Comparison of ENCODE assay signal across 7 mouse cellular contexts in genomic region chr9:110743456-110744323, GRCm38 (mm10). TPM values are rescaled to one million over a fixed set of nuclear protein-coding genes. Genes with fewer than 3 reads are reported as not detected.
A peak's percentile ranks its signal among the peaks of the same experiment; 100 is the strongest.
DNase-seq lines count a peak whose midpoint lies in the region; ATAC-seq and TF ChIP-seq lines count a peak whose summit lies in the region.

No protein-coding gene starts in this region.

- no peak for TF ChIP-seq CTCF in spleen, adult 2 months (IDR thresholded peaks at IDR 0.05; ENCODE audit: extremely low read depth, insufficient read depth, insufficient read length, insufficient replicate concordance)
- no peak for TF ChIP-seq CTCF in kidney, adult 2 months (conservative IDR thresholded peaks at IDR 0.05; ENCODE audit: insufficient read depth, insufficient read length, low read depth, low read length)

- peak overlapping the region; percentile 96 for H3K4me2 ChIP-seq in forebrain, embryonic 13.5 days

- H3K27me3 ChIP-seq in spleen, adult 2 months (ENCODE audit: control insufficient read depth, insufficient read depth, low read length): peaks cover 23% of the 10 kb centered on the region
- H3K27me3 ChIP-seq in forebrain, embryonic 13.5 days: peaks cover 63% of the 10 kb centered on the region
- no peaks in the 10 kb centered on the region for H3K27me3 ChIP-seq in kidney, adult 2 months (replicated peaks; ENCODE audit: control insufficient read depth, insufficient read depth, low read length)

- H3K4me1 ChIP-seq in spleen, adult 2 months (ENCODE audit: control insufficient read depth, insufficient read depth, insufficient read length): peaks cover 6% of the 10 kb centered on the region; the same call in 1 of the 2 replicates
- H3K4me1 ChIP-seq in forebrain, embryonic 13.5 days: peaks cover 24% of the 10 kb centered on the region
- H3K4me1 ChIP-seq in kidney, adult 2 months (ENCODE audit: control insufficient read depth, insufficient read depth, low read length): peaks cover 21% of the 10 kb centered on the region; the same call in 1 of the 2 replicates

- 0 out of 2 replicates have a peak, but pooled peaks have one; percentile 15 for ATAC-seq in forebrain, embryonic 13.5 days

- H3K9ac ChIP-seq in forebrain, embryonic 13.5 days: peak overlapping the region; percentile 75

- 14% methylated on average over 51 of the region's 63 CpGs for WGBS in spleen, adult 2 months
- WGBS in forebrain, embryonic 13.5 days: 4% methylated on average over 48 of the region's 63 CpGs
- WGBS in kidney, adult 2 months: 14% methylated on average over 54 of the region's 63 CpGs

- H3K4me3 ChIP-seq in spleen, adult 2 months (ENCODE audit: extremely low read depth, insufficient read depth, insufficient read length): peak overlapping the region; percentile 57; the same call in 1 of the 2 replicates
- H3K4me3 ChIP-seq in forebrain, embryonic 13.5 days: peak overlapping the region; percentile 62
- H3K4me3 ChIP-seq in kidney, adult 2 months (ENCODE audit: insufficient read depth, low read depth, low read length): peak overlapping the region; percentile 87

- no peak for DNase-seq in spleen, adult 2 months (ENCODE audit: low read depth in 1 of 2, low spot score in 2 of 2)
- no peak for DNase-seq in spleen, adult 12 weeks (ENCODE audit: low spot score)
- DNase-seq in kidney, adult 2 months: peak; percentile 56
- DNase-seq in lung, postnatal 36 days: peak; percentile 17
- DNase-seq in layer of hippocampus, postnatal 25 days (ENCODE audit: extremely low spot score in 1 of 2, low spot score in 1 of 2): no peak
- DNase-seq in spleen, postnatal 36 days (ENCODE audit: low spot score in 2 of 2): no peak

- H3K27ac ChIP-seq in spleen, adult 2 months (ENCODE audit: insufficient read depth, low read length): no peak overlapping the region
- H3K27ac ChIP-seq in forebrain, embryonic 13.5 days: no peak overlapping the region
- peak overlapping the region; percentile 86; the same call in 1 of the 2 replicates for H3K27ac ChIP-seq in kidney, adult 2 months (ENCODE audit: insufficient read depth, low read depth, low read length)

- TF ChIP-seq POLR2A in spleen, adult 2 months (IDR thresholded peaks at IDR 0.05; ENCODE audit: low read depth, low read length): no peak
- no peak for TF ChIP-seq POLR2A in kidney, adult 2 months (IDR thresholded peaks at IDR 0.05; ENCODE audit: low read depth, low read length)

- H3K9me3 ChIP-seq in forebrain, embryonic 13.5 days (replicated peaks): no peaks in the 10 kb centered on the region

- H3K36me3 ChIP-seq in spleen, adult 2 months (ENCODE audit: control insufficient read depth, insufficient read depth, low read length): no peaks in the 10 kb centered on the region
- no peaks in the 10 kb centered on the region for H3K36me3 ChIP-seq in forebrain, embryonic 13.5 days (ENCODE audit: poor library complexity, severe bottlenecking)
- no peaks in the 10 kb centered on the region; the same call in none of the 2 replicates for H3K36me3 ChIP-seq in kidney, adult 2 months (ENCODE audit: control insufficient read depth, insufficient read depth, low read length)

RNA-seq across cellular contexts. Expression of gene Myl3, which starts 2.0 kb away (rescaled TPM):
- polyA plus RNA-seq in spleen, adult 2 months (2012; rRNA removed): 0.94 TPM in 1 of 2 replicates, not detected in the other
- 0.40 and 1.8 TPM in 2 replicates for polyA plus RNA-seq in forebrain, embryonic 13.5 days (2015; fragmentation: Nextera tagmentation; extraction: Ambion mirVana)
- 1.6 and 11.5 TPM in 2 replicates for polyA plus RNA-seq in kidney, adult 2 months (2012; rRNA removed)
- under 1 TPM in 1 of 2 experiments, not detected in 1; 0.39 TPM for total RNA-seq in layer of hippocampus, postnatal 25 days (2021)

RNA-seq across cellular contexts. Expression of gene Pth1r, which starts 3.3 kb away (rescaled TPM):
- polyA plus RNA-seq in spleen, adult 2 months (2012; rRNA removed): 11.0 and 14.0 TPM in 2 replicates
- 5.5 and 5.9 TPM in 2 replicates for polyA plus RNA-seq in forebrain, embryonic 13.5 days (2015; fragmentation: Nextera tagmentation; extraction: Ambion mirVana)
- polyA plus RNA-seq in kidney, adult 2 months (2012; rRNA removed): 740 and 847 TPM in 2 replicates
- total RNA-seq in layer of hippocampus, postnatal 25 days (2021): 1 to 10 TPM; 5.5 to 6.4 TPM

RNA-seq across cellular contexts. Expression of gene Prss42, which starts 54.3 kb away (rescaled TPM):
- not detected in 2 replicates for polyA plus RNA-seq in spleen, adult 2 months (2012; rRNA removed)
- polyA plus RNA-seq in forebrain, embryonic 13.5 days (2015; fragmentation: Nextera tagmentation; extraction: Ambion mirVana): not detected in 2 replicates
- not detected in 2 replicates for polyA plus RNA-seq in kidney, adult 2 months (2012; rRNA removed)
- total RNA-seq in layer of hippocampus, postnatal 25 days (2021): not detected

Comparison
In these comparisons a context has a peak if more than half of its experiments do, and no peak if none do; other contexts are left out.
1. DNase-seq: peak in kidney, adult 2 months (single experiment) and lung, postnatal 36 days (single experiment); none in spleen, adult 2 months (0 of 2), spleen, adult 12 weeks (single experiment), layer of hippocampus, postnatal 25 days (0 of 2) and spleen, postnatal 36 days (0 of 2).
2. RNA of gene Pth1r, which starts 3.3 kb away (polyA plus RNA-seq): 740 to 847 TPM in kidney, adult 2 months; 11.0 to 14.0 TPM in spleen, adult 2 months and 5.5 to 5.9 TPM in forebrain, embryonic 13.5 days; every median in the first group is over 10 times any median in the second.
3. Peak in every context shown above with its lines, with median percentiles within 50 percentile points of each other: H3K4me3 ChIP-seq.